Mouse (Mus musculus) MEL (cell line): ENCODE measurements around the gene Ap3m1.

Experiments
- CTCF ChIP-seq, 3 experiments: IDR thresholded peaks in 2 of 3; conservative IDR thresholded peaks in 1 of 3; 2 replicates each; pipeline ENCODE4 v1.5.1; 2011 to 2012; ENCODE audit warnings: low read length in 3 of 3, low read depth in 2 of 3, mild to moderate bottlenecking in 2 of 3, improper control_type of control experiment in 1 of 3, inconsistent platforms in 1 of 3, mixed read lengths in 1 of 3, moderate library complexity in 1 of 3; ENCODE audit not compliant: control insufficient read depth in 1 of 3, insufficient read depth in 1 of 3, poor library complexity in 1 of 3, severe bottlenecking in 1 of 3
- E2F4 ChIP-seq: IDR thresholded peaks from 2 replicates; pipeline ENCODE4 v1.6.1; 2011; ENCODE audit warnings: low read depth, low read length, improper control_type of control experiment, borderline replicate concordance
- EP300 ChIP-seq, 2 experiments: IDR thresholded peaks; 2 replicates each; pipeline ENCODE4 v1.6.1; 2011; ENCODE audit warnings: improper control_type of control experiment in 2 of 2, low read length in 2 of 2, low read depth in 1 of 2, mild to moderate bottlenecking in 1 of 2
- KAT2A ChIP-seq: conservative IDR thresholded peaks from 2 replicates; pipeline ENCODE4 v1.6.1; 2012; ENCODE audit warnings: low read depth, low read length, improper control_type of control experiment, inconsistent platforms
- MAFK ChIP-seq: IDR thresholded peaks from 2 replicates; pipeline ENCODE4 v1.6.1; 2011; ENCODE audit warnings: low read depth, mild to moderate bottlenecking, low read length, improper control_type of control experiment, borderline replicate concordance
- POLR2A ChIP-seq, 2 experiments: IDR thresholded peaks; 2 replicates each; pipeline ENCODE4 v1.6.1; 2011 to 2012; ENCODE audit warnings: low read length in 2 of 2, mild to moderate bottlenecking in 2 of 2, control low read depth in 1 of 2, improper control_type of control experiment in 1 of 2, low read depth in 1 of 2, moderate library complexity in 1 of 2; ENCODE audit not compliant: control insufficient read depth in 1 of 2, insufficient read depth in 1 of 2, poor library complexity in 1 of 2
- SIN3A ChIP-seq: IDR thresholded peaks from 2 replicates; pipeline ENCODE4 v1.6.1; 2012; ENCODE audit warnings: low read length, improper control_type of control experiment, inconsistent platforms
- TBP ChIP-seq: IDR thresholded peaks from 2 replicates; pipeline ENCODE4 v1.8.0; 2011; ENCODE audit warnings: low read depth, low read length, improper control_type of control experiment
- TCF12 ChIP-seq: IDR thresholded peaks from 2 replicates; pipeline ENCODE4 v1.6.1; 2014; ENCODE audit warnings: low read depth, mild to moderate bottlenecking, inconsistent platforms, low read length, improper control_type of control experiment, moderate library complexity
- ZC3H11A ChIP-seq: IDR thresholded peaks from 2 replicates; pipeline ENCODE4 v1.6.1; 2012; ENCODE audit warnings: low read depth, mild to moderate bottlenecking, inconsistent platforms, low read length, improper control_type of control experiment

DNA sequence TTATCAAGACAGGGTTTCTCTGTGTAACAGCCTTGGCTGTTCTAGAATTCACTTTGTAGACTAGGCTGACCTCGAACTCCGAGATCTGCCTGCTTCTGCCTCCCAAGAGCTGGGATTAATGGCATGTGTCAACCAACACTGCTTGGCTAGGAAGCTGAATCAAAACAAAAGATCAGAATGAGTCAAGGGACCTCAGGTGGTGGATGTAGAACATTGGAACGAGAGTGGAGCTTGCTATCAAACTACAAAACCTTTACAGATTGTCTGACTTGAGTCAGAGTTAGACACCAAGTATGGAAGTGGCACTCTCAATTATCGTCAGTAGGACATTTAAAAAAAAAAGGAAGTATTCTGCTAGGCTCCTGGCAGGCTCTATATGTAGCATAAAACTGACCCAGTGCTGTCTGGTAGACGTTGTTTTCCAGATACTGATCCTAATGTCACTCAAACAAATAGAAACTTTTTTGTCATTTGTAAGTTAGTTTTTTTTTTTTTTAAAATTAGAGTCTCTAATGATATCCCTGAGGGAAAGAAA, 38.4 kb downstream of the Ap3m1 start:
- TF ChIP-seq E2F4 (no peak), EP300 (IDR thresholded peaks at IDR 0.05; ENCODE audit: low read depth in 1 of 2, low read length in 2 of 2) (no peak), CTCF (IDR thresholded peaks at IDR 0.05 in 2 of 3, conservative IDR thresholded peaks at IDR 0.05 in 1 of 3; ENCODE audit: control insufficient read depth in 1 of 3, insufficient read depth in 1 of 3, low read depth in 2 of 3, low read length in 3 of 3, poor library complexity in 1 of 3, severe bottlenecking in 1 of 3) (no peak), POLR2A (IDR thresholded peaks at IDR 0.05; ENCODE audit: control insufficient read depth in 1 of 2, insufficient read depth in 1 of 2, low read depth in 1 of 2, low read length in 2 of 2, poor library complexity in 1 of 2) (no peak), MAFK (no peak), TBP (no peak), ZC3H11A (no peak), KAT2A (no peak), TCF12 (no peak), SIN3A (no peak)
